Mouse (Mus musculus) left cerebral cortex, adult 11 months (tissue): ENCODE data around the gene Hspa4.

Source experiments
- DNase-seq: peaks from one replicate; pipeline ENCODE4 v3.0.0; 2022; ENCODE audit warnings: low spot score

Hspa4 gene

GRCm38 (mm10) chr11:53252186-53253119 is 47.8 kb downstream of the Hspa4 start:
- no peak for DNase-seq

GRCm38 (mm10) chr11:53250796-53251195 is 49.5 kb downstream of the Hspa4 start:
- no peak for DNase-seq

- no peak for DNase-seq
Observed at GRCm38 (mm10) chr11:53249686-53250085, 50.6 kb downstream of the Hspa4 start.

- no peak for DNase-seq
Observed at GRCm38 (mm10) chr11:53245561-53245960, 54.7 kb downstream of the Hspa4 start.

- no peak for DNase-seq
Observed at GRCm38 (mm10) chr11:53243199-53243598, 57.1 kb downstream of the Hspa4 start.

GRCm38 (mm10) chr11:53233590-53233989 is 66.7 kb downstream of the Hspa4 start:
- no peak for DNase-seq

GRCm38 (mm10) chr11:53231836-53232235 is 68.4 kb downstream of the Hspa4 start:
- DNase-seq, result no peak

- DNase-seq, result peak; percentile 35
Observed at GRCm38 (mm10) chr11:53229011-53229410, 71.2 kb downstream of the Hspa4 start.

GRCm38 (mm10) chr11:53210876-53211275 is 89.4 kb downstream of the Hspa4 start:
- no peak for DNase-seq
